11 mouse cellular contexts compared by ENCODE assay signal in the genomic region with DNA sequence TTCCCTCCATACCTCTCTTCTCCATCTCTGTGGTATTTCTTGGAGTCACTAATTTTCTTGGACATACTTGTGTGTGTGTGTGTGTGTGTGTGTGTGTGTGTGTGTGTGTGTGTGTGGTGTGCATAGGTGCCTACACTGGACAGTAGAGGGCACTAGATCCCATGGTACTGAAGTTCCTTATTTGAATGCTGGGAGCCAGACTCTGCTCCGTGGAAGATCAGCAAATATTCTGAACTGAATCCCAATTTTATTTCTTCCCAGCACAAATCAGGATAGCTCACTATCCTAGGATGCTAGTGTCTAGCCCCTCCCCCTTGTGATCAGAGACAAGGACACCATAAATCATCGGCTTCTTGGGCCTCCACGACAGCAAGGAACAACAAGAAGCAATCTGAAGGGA.
"Had no signal": no experiment of that assay in that cellular context is flagged by ENCODE, and none has a peak within 500 bp of the region (broad histone marks: within the 10 kb centered on the region; RNA-seq: fewer than 3 reads in every experiment).

No protein-coding gene starts in this region.

- H3K4me1 ChIP-seq: limb, embryonic 13.5 days; stomach, embryonic 15.5 days had no signal

- H3K36me3 ChIP-seq: neural tube, embryonic 13.5 days; stomach, embryonic 15.5 days had no signal

- DNase-seq: kidney, adult 8-10 months; left cerebral cortex, postnatal 4 days; lung, adult 18-20 months; lung, postnatal 4 days; midbrain, embryonic 14.5 days; right cerebral cortex, postnatal 14 days; thymus, postnatal 4 days had no signal

- H3K4me2 ChIP-seq: limb, embryonic 13.5 days; neural tube, embryonic 13.5 days; stomach, embryonic 15.5 days had no signal

- H3K27me3 ChIP-seq: limb, embryonic 13.5 days; neural tube, embryonic 13.5 days; stomach, embryonic 15.5 days had no signal

- H3K9ac ChIP-seq: limb, embryonic 13.5 days; neural tube, embryonic 13.5 days; stomach, embryonic 15.5 days had no signal

- H3K9me3 ChIP-seq: limb, embryonic 13.5 days; neural tube, embryonic 13.5 days; stomach, embryonic 15.5 days had no signal

- H3K4me3 ChIP-seq: limb, embryonic 13.5 days; midbrain, embryonic 10.5 days; neural tube, embryonic 13.5 days; stomach, embryonic 15.5 days had no signal

- H3K27ac ChIP-seq: limb, embryonic 13.5 days; midbrain, embryonic 10.5 days; neural tube, embryonic 13.5 days; stomach, embryonic 15.5 days had no signal
